Mouse (Mus musculus): Measurements from ENCODE around the gene Gm21976.

DNA sequence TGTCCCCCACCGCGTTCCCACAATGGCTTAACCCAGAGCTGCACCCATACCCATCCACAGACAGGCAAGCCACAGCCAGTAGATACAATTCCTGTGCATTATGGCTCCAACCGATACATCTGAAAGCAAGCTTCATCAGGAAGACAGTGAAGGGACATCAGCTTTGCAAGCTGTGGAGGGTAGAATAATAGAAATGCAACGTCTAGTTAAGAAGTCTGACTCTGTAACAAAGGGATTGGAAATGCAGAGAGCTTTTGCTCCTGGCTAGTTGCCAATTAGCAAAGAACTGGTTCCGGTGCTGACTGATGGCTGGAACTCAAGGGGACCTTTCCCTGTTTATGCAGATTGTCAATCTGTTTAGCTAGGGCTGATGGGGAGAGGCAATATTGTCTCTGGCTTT is 26.7 kb downstream of the Gm21976 start:
- TF ChIP-seq CTCF (IDR thresholded peaks at IDR 0.05; ENCODE audit: extremely low read depth, insufficient read depth, insufficient read length, insufficient replicate concordance), result no peak
- no peak for TF ChIP-seq POLR2A (IDR thresholded peaks at IDR 0.05; ENCODE audit: low read depth, low read length)
